Mouse (Mus musculus) lung, postnatal 14 days (tissue): ENCODE results near the gene Atp13a3.

Experiments
- DNase-seq: peaks from one replicate; pipeline ENCODE4 v3.0.0; 2021

The Atp13a3 gene

GRCm38 (mm10) chr16:30273065-30273464 lies 132.7 kb downstream of the Atp13a3 start:
- DNase-seq, result no peak

GRCm38 (mm10) chr16:30271941-30272595 lies 133.7 kb downstream of the Atp13a3 start:
- no peak for DNase-seq

GRCm38 (mm10) chr16:30271223-30271761 lies 134.5 kb downstream of the Atp13a3 start:
- no peak for DNase-seq

- DNase-seq, result no peak
These were observed 138.4 kb downstream of the Atp13a3 start, which contains the start of gene Cpn2 for GRCm38 (mm10) chr16:30267359-30267758. Cpn2 (minus strand) TSS chr16:30267499.

- DNase-seq, result no peak
These were observed 139.2 kb downstream of the Atp13a3 start for GRCm38 (mm10) chr16:30266561-30266960.

GRCm38 (mm10) chr16:30265611-30266010 lies 140.2 kb downstream of the Atp13a3 start:
- no peak for DNase-seq

GRCm38 (mm10) chr16:30263156-30263555 lies 142.6 kb downstream of the Atp13a3 start:
- no peak for DNase-seq

- peak; percentile 81 for DNase-seq
These were observed 143.1 kb downstream of the Atp13a3 start for GRCm38 (mm10) chr16:30262664-30263063.
